Mouse (Mus musculus) heart, adult 2 months (tissue): ENCODE results near the gene Ly6g6f. TPM values are rescaled to one million over a fixed set of nuclear protein-coding genes. Genes with fewer than 3 reads are reported as not detected.
A peak's percentile ranks its signal among the peaks of the same experiment; 100 is the strongest.

Source experiments
- DNase-seq, 2 experiments: peaks; one replicate each; pipeline ENCODE4 v3.0.0; 2021
- H3K27ac ChIP-seq: fragments of 200-600 bp; 2 replicates; pipeline ENCODE4 v1.8.1; 2022
- H3K27me3 ChIP-seq: fragments of 200-500 bp; 2 replicates; pipeline ENCODE4 v1.6.1; 2012; ENCODE audit warnings: mild to moderate bottlenecking, low read length, inconsistent platforms, mixed read lengths; ENCODE audit not compliant: control insufficient read depth, insufficient read depth
- H3K36me3 ChIP-seq: fragments of 200-500 bp; 2 replicates; pipeline ENCODE4 v1.6.1; 2012; ENCODE audit warnings: low read length, inconsistent platforms; ENCODE audit not compliant: control insufficient read depth, insufficient read depth
- H3K4me1 ChIP-seq: fragments of 200-500 bp; 2 replicates; pipeline ENCODE4 v1.6.1; 2011; ENCODE audit warnings: low read length; ENCODE audit not compliant: control insufficient read depth, insufficient read depth
- H3K4me3 ChIP-seq: fragments of 200-600 bp; 2 replicates; pipeline ENCODE4 v1.8.1; 2022
- H3K79me2 ChIP-seq: fragments of 200-500 bp; replicated peaks from 2 replicates; pipeline ENCODE4 v1.6.1; 2012; ENCODE audit warnings: mild to moderate bottlenecking, inconsistent platforms, low read length, moderate library complexity, mixed read lengths; ENCODE audit not compliant: control insufficient read depth, insufficient read depth
- H3K9ac ChIP-seq: fragments of 200-500 bp; 2 replicates; pipeline ENCODE4 v1.6.1; 2012; ENCODE audit warnings: low read depth, mild to moderate bottlenecking, control low read depth, inconsistent platforms, low read length, mixed read lengths
- CTCF ChIP-seq: fragments of 200-600 bp; IDR thresholded peaks from 2 replicates; pipeline ENCODE4 v1.8.1; 2022; ENCODE audit warnings: antibody characterized with exemption, mild to moderate bottlenecking, moderate library complexity
- EP300 ChIP-seq: fragments of 200-500 bp; IDR thresholded peaks from 2 replicates; pipeline ENCODE4 v1.6.1; 2011; ENCODE audit warnings: low read depth, low read length, control low read depth; ENCODE audit not compliant: insufficient read depth
- POLR2A ChIP-seq: fragments of 200-500 bp; IDR thresholded peaks from 2 replicates; pipeline ENCODE4 v1.6.1; 2011; ENCODE audit warnings: mild to moderate bottlenecking, low read depth, low read length, control low read depth; ENCODE audit not compliant: insufficient read depth
- WGBS: fragments of 180-500 bp; shearing (Covaris S2); methylation state at CpG from one replicate; pipeline ENCODE4 v1.1.7; 2018; 5-methylcytosine and 5-hydroxymethylcytosine counted together
- intact Hi-C: fragments of 180-260 bp; cut with DNase I; formaldehyde crosslinking; loops from one replicate; pipeline ENCODE4 v1.15.1; 2025
- polyA plus RNA-seq: library from polyadenylated mRNA; depleted of rRNA; stranded (reverse); fragments of >200 nt; gene quantifications from 2 replicates; pipeline ENCODE4 v1.2.3, GENCODE M21; 2012
- total RNA-seq, 2 experiments: library from RNA; stranded (reverse); gene quantifications; 2 replicates each; pipeline ENCODE4 v1.2.3; 2021

The Ly6g6f gene
- total and polyA plus RNA-seq, 3 experiments: 0.27 TPM; not detected in 2

GRCm38 (mm10) chr17:35102299-35102698 lies 16.9 kb upstream of the Ly6g6f start:
- intact Hi-C loops: no loop called here
- whole genome bisulfite sequencing: 59% methylated on average over 8 of the region's 8 CpGs
- Histone ChIP-seq H3K4me1 (no peaks in the 10 kb centered on the region), H3K79me2 (no peaks in the 10 kb centered on the region), H3K4me3 (no peak overlapping the region), H3K27me3 (no peaks in the 10 kb centered on the region), H3K9ac (no peak overlapping the region), H3K27ac (no peak overlapping the region), H3K36me3 (no peaks in the 10 kb centered on the region)
- no peak for DNase-seq
- no peak for TF ChIP-seq EP300

GRCm38 (mm10) chr17:35101161-35101560 lies 15.8 kb upstream of the Ly6g6f start:
- intact Hi-C loops: no loop called here
- H3K36me3 ChIP-seq: no peaks in the 10 kb centered on the region
- TF ChIP-seq CTCF (no peak), POLR2A (no peak), EP300 (no peak)

GRCm38 (mm10) chr17:35100196-35100765 lies 14.9 kb upstream of the Ly6g6f start:
- no peaks in the 10 kb centered on the region for H3K27me3 ChIP-seq
- no peaks in the 10 kb centered on the region for H3K79me2 ChIP-seq
- DNase-seq: no peak
- H3K27ac ChIP-seq: no peak overlapping the region
- 68% methylated on average over 10 of the region's 10 CpGs for WGBS
- TF ChIP-seq POLR2A (no peak), CTCF (no peak), EP300 (no peak)
- H3K4me1 ChIP-seq: no peaks in the 10 kb centered on the region
- intact Hi-C loops: no loop called here
- no peaks in the 10 kb centered on the region for H3K36me3 ChIP-seq
- H3K9ac ChIP-seq: no peak overlapping the region
- H3K4me3 ChIP-seq: no peak overlapping the region

More at GRCm38 (mm10) chr17:35101161-35101560, 15.8 kb upstream of the Ly6g6f start:
- WGBS: 76% methylated on average over 11 of the region's 11 CpGs
- H3K4me1 ChIP-seq: no peaks in the 10 kb centered on the region
- no peak overlapping the region for H3K27ac ChIP-seq
- H3K79me2 ChIP-seq: no peaks in the 10 kb centered on the region
- H3K27me3 ChIP-seq: no peaks in the 10 kb centered on the region
- no peak overlapping the region for H3K9ac ChIP-seq
- no peak for DNase-seq
- no peak overlapping the region for H3K4me3 ChIP-seq

GRCm38 (mm10) chr17:35097164-35097655 lies 11.8 kb upstream of the Ly6g6f start:
- no peak for DNase-seq
- Histone ChIP-seq H3K4me1 (no peaks in the 10 kb centered on the region), H3K9ac (no peak overlapping the region), H3K79me2 (no peaks in the 10 kb centered on the region), H3K36me3 (no peaks in the 10 kb centered on the region), H3K4me3 (no peak overlapping the region), H3K27me3 (no peaks in the 10 kb centered on the region), H3K27ac (no peak overlapping the region)
- intact Hi-C loops: no loop called here
- peak; percentile 39 for TF ChIP-seq CTCF
- TF ChIP-seq EP300: no peak
- WGBS: 84% methylated on average over 12 of the region's 12 CpGs

- TF ChIP-seq CTCF (no peak), POLR2A (no peak)
- WGBS: 85% methylated on average over 12 of the region's 12 CpGs
- H3K9ac ChIP-seq: no peak overlapping the region
- H3K27ac ChIP-seq: no peak overlapping the region
- intact Hi-C loops: no loop called here
- no peaks in the 10 kb centered on the region for H3K79me2 ChIP-seq
- no peaks in the 10 kb centered on the region for H3K4me1 ChIP-seq
- no peaks in the 10 kb centered on the region for H3K27me3 ChIP-seq
- DNase-seq: no peak
- no peak overlapping the region for H3K4me3 ChIP-seq
- H3K36me3 ChIP-seq: no peaks in the 10 kb centered on the region
Measured at GRCm38 (mm10) chr17:35096597-35096996, 11.2 kb upstream of the Ly6g6f start.

- Histone ChIP-seq H3K9ac (no peak overlapping the region), H3K27me3 (no peaks in the 10 kb centered on the region), H3K4me1 (peaks cover 1% of the 10 kb centered on the region; the same call in 1 of the 2 replicates), H3K79me2 (no peaks in the 10 kb centered on the region), H3K4me3 (no peak overlapping the region), H3K27ac (no peak overlapping the region), H3K36me3 (no peaks in the 10 kb centered on the region)
- intact Hi-C loops: no loop called here
- TF ChIP-seq CTCF (no peak), POLR2A (no peak), EP300 (no peak)
- 73% methylated on average over 15 of the region's 15 CpGs for WGBS
- no peak for DNase-seq
Measured at GRCm38 (mm10) chr17:35094475-35095365, 9.3 kb upstream of the Ly6g6f start.
